Mouse (Mus musculus): ENCODE measurements around the gene Golga3. TPM values are rescaled to one million over a fixed set of nuclear protein-coding genes. Genes with fewer than 3 reads are reported as not detected.

The Golga3 gene
- polyA plus RNA-seq (2012; fragmentation: generic; extraction: Trizol): 10 to 100 TPM in 1 of 2 experiments, under 1 TPM in 1; 0.95 to 10.3 TPM

GRCm38 (mm10) chr5:110176362-110177020, at the start of gene Golga3:
TSS of gene Golga3 (plus strand) at chr5:110176701.

DNA sequence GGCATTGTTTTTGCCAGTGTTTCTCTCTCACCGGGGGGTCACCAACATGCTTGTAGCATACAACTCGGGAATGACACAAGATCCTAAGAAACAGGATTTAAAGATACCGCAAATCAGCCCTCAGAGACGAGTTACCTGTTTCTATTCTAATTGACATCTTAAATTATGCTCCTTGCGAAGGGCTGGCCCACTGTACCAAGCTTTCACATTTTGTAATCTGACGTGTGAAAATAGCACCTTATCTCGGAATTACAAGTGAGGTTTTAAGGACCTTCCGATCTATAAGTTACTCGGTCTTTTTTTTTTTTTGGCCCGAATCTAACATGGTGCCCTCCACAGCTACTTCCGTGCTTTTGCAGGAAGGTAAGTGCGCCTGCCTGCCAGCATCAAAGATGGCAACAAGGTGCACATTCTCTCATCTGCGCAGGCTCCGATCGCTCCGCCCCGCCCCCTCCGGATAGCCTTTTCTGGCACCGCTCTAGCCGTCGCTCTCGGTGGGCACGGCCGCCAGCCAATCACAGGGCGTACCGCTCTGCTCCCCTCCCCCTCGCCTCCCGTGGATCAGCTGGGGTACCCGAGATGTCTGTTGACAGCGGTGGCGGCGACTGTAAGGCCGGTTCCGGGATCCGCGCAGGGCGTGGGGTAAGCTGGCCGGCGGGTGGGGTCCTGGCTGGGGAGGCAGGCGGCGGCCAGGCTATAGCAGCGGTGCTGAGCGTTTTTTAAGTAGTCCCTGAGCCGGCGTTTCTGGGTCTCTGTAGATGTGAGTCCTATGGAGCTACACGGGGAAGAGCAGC, 41.0 kb upstream of the Golga3 start, which contains the start of gene Chfr:
TSS of gene Chfr (plus strand) at position 550 of the 794 bp plus-strand sequence.

GRCm38 (mm10) chr5:110230780-110231461, 54.4 kb downstream of the Golga3 start, which contains the start of gene Ankle2:
TSS of gene Ankle2 (plus strand) at chr5:110231004.

GRCm38 (mm10) chr5:110269141-110270101, 92.9 kb downstream of the Golga3 start, which contains the start of gene Pgam5:
TSS of gene Pgam5 (minus strand) at chr5:110269913.

Other genes with a start within 250 kb of the Golga3 start
- gene Zfp932, start 180.2 kb upstream of the Golga3 start, polyA plus RNA-seq (2012; fragmentation: generic; extraction: Trizol): 1 to 10 TPM; 1.1 to 5.8 TPM
- gene Gm17655, start 104.2 kb upstream of the Golga3 start, polyA plus RNA-seq (2012; fragmentation: generic; extraction: Trizol): under 1 TPM; 0.01 to 0.07 TPM
- under 1 TPM; 0.01 to 0.06 TPM for gene Gm35315, start 82.3 kb upstream of the Golga3 start, polyA plus RNA-seq (2012; fragmentation: generic; extraction: Trizol)
- 1 to 10 TPM in 1 of 2 experiments, under 1 TPM in 1; 0.29 to 1.4 TPM for gene Plcxd1, start 76.7 kb upstream of the Golga3 start, polyA plus RNA-seq (2012; fragmentation: generic; extraction: Trizol)
- 10 to 100 TPM; 32.7 to 58.5 TPM for gene Gtpbp6, start 68.5 kb upstream of the Golga3 start, polyA plus RNA-seq (2012; fragmentation: generic; extraction: Trizol)
- gene Zfp605, start 66.6 kb upstream of the Golga3 start, polyA plus RNA-seq (2012; fragmentation: generic; extraction: Trizol): under 1 TPM; 0.06 to 0.19 TPM
- 10 to 100 TPM in 1 of 2 experiments, under 1 TPM in 1; 0.97 to 10.9 TPM for gene Chfr, start 40.9 kb upstream of the Golga3 start, polyA plus RNA-seq (2012; fragmentation: generic; extraction: Trizol)
- gene Ankle2, start 54.3 kb downstream of the Golga3 start, polyA plus RNA-seq (2012; fragmentation: generic; extraction: Trizol): 1 to 10 TPM; 2.6 to 9.6 TPM
- gene Pgam5, start 93.2 kb downstream of the Golga3 start, polyA plus RNA-seq (2012; fragmentation: generic; extraction: Trizol): 10 to 100 TPM; 11.9 to 19.2 TPM
- gene Pxmp2, start 109.5 kb downstream of the Golga3 start, polyA plus RNA-seq (2012; fragmentation: generic; extraction: Trizol): 1 to 10 TPM; 2.4 TPM
- 10 to 100 TPM; 13.3 to 14.3 TPM for gene Pole, start 109.6 kb downstream of the Golga3 start, polyA plus RNA-seq (2012; fragmentation: generic; extraction: Trizol)
- under 1 TPM; 0.01 to 0.06 TPM for gene P2rx2, start 166.5 kb downstream of the Golga3 start, polyA plus RNA-seq (2012; fragmentation: generic; extraction: Trizol)
- gene Lrcol1, start 168.0 kb downstream of the Golga3 start, polyA plus RNA-seq (2012; fragmentation: generic; extraction: Trizol): not detected

All from C3H10T1/2 (cell line).